ENCODE assay signal across 11 mouse cellular contexts in the genomic region with DNA sequence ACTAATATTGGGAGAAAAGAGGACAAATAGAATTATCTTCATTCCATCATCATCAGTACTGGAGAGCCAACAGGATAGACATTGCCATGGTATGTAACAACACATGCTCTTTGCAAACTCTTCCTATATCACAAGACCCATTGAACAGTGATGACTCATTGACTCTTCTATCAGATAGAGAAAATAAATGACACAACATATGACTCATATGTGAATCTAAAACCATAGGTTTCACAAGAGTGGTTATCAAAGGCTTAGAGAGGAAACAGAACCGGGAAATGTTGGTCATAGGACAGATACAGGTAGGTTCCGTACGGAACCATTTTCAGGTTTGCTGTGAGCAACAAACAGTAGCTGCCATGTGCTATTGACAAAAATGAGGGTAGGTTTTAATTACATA.
"Had no signal": no experiment of that assay in that cellular context is flagged by ENCODE, and none has a peak within 500 bp of the region (broad histone marks: within the 10 kb centered on the region; RNA-seq: fewer than 3 reads in every experiment).

No protein-coding gene starts in this region.

- DNase-seq: right cerebral cortex, adult 18-20 months; right cerebral cortex, postnatal 14 days; right cerebral cortex, postnatal 25 days; right cerebral cortex, postnatal 4 days; spleen, adult 18-20 months; thymus, adult 18-20 months; thymus, adult 2 months; thymus, postnatal 14 days; thymus, postnatal 25 days; thymus, postnatal 36 days; thymus, postnatal 4 days had no signal
